Mouse (Mus musculus) thymus, postnatal 10 days (tissue): ENCODE measurements around the gene Grm1.
"Not testable (repeated sequence)": the region's sequence is repeated elsewhere in the genome, so short reads cannot be mapped to it uniquely, and the experiment has no call there.

ENCODE experiments used
- DNase-seq, 2 experiments: peaks; one replicate each; pipeline ENCODE4 v3.0.0; 2021; ENCODE audit warnings: low spot score in 2 of 2

Grm1 gene

GRCm38 (mm10) chr10:11081611-11082398, at the start of gene Grm1:
Gene Grm1, minus strand, starts transcription at chr10:11082356.
- no peak for DNase-seq

- DNase-seq: no peak
Observed at GRCm38 (mm10) chr10:11121781-11122180, 39.6 kb upstream of the Grm1 start.

GRCm38 (mm10) chr10:11098475-11099044, 16.4 kb upstream of the Grm1 start:
- no peak for DNase-seq

- no peak for DNase-seq
Observed at GRCm38 (mm10) chr10:11086348-11086747, 4.2 kb upstream of the Grm1 start.

- no peak for DNase-seq
Observed at GRCm38 (mm10) chr10:11080725-11081610, 1.2 kb downstream of the Grm1 start.

- DNase-seq: no peak
Observed at GRCm38 (mm10) chr10:11080013-11080724, 2.0 kb downstream of the Grm1 start.

GRCm38 (mm10) chr10:11079506-11079905, 2.6 kb downstream of the Grm1 start:
- no peak for DNase-seq

GRCm38 (mm10) chr10:11065136-11065535, 17.0 kb downstream of the Grm1 start:
- no peak for DNase-seq

GRCm38 (mm10) chr10:11061318-11062071, 20.7 kb downstream of the Grm1 start:
- no peak for DNase-seq

- DNase-seq: no peak
Observed at GRCm38 (mm10) chr10:11049361-11049760, 32.8 kb downstream of the Grm1 start.

GRCm38 (mm10) chr10:11045421-11045820, 36.7 kb downstream of the Grm1 start:
- not testable (repeated sequence) for DNase-seq

- no peak for DNase-seq
Observed at GRCm38 (mm10) chr10:11044455-11045106, 37.6 kb downstream of the Grm1 start.

GRCm38 (mm10) chr10:11039323-11039722, 42.8 kb downstream of the Grm1 start:
- DNase-seq: no peak

GRCm38 (mm10) chr10:11032221-11032620, 49.9 kb downstream of the Grm1 start:
- no peak for DNase-seq

GRCm38 (mm10) chr10:11025764-11026518, 56.2 kb downstream of the Grm1 start:
- no peak for DNase-seq

- no peak for DNase-seq
Observed at GRCm38 (mm10) chr10:11018970-11019531, 63.1 kb downstream of the Grm1 start.

- DNase-seq: no peak
Observed at GRCm38 (mm10) chr10:11013653-11014052, 68.5 kb downstream of the Grm1 start.

GRCm38 (mm10) chr10:10996766-10997165, 85.4 kb downstream of the Grm1 start:
- DNase-seq: no peak

GRCm38 (mm10) chr10:10991708-10992107, 90.4 kb downstream of the Grm1 start:
- DNase-seq: no peak
